Mouse (Mus musculus): ENCODE measurements around the gene Tmem217. TPM values are rescaled to one million over a fixed set of nuclear protein-coding genes. Genes with fewer than 3 reads are reported as not detected.

Tmem217 gene
- under 1 TPM in 1 of 2 experiments, not detected in 1; 0.05 TPM for polyA plus RNA-seq (2012; fragmentation: generic; extraction: Trizol)

DNA sequence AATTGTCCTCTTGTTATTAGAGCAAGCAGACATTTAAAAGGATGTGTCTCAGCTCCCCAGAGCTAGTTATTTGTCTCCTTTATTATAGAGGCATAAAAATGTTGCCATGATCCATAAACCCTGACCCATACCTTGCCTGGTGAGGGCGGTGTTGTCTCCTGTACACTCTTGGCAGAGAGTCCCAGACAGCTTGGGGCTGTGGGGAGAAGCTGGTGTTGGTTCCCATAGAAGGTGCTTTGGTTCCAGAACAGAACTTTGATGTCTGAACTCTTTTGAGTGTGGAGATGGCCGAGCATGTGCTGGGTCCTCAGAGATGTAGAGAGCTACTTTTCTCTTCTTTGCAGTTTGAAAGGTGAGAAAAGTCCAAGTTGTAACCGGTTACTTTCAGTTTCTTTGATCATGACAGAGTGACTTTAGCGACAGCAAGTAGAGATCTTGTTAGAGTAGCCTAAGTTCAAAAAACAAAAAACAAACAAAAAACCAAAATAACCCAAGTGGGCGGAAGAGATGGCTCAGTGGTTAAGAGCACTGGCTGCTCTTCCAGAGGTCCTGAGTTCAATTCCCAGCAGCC, at the start of gene Tmem217:
Tmem217 (minus strand) TSS at position 224 of the 571 bp plus-strand sequence.

DNA sequence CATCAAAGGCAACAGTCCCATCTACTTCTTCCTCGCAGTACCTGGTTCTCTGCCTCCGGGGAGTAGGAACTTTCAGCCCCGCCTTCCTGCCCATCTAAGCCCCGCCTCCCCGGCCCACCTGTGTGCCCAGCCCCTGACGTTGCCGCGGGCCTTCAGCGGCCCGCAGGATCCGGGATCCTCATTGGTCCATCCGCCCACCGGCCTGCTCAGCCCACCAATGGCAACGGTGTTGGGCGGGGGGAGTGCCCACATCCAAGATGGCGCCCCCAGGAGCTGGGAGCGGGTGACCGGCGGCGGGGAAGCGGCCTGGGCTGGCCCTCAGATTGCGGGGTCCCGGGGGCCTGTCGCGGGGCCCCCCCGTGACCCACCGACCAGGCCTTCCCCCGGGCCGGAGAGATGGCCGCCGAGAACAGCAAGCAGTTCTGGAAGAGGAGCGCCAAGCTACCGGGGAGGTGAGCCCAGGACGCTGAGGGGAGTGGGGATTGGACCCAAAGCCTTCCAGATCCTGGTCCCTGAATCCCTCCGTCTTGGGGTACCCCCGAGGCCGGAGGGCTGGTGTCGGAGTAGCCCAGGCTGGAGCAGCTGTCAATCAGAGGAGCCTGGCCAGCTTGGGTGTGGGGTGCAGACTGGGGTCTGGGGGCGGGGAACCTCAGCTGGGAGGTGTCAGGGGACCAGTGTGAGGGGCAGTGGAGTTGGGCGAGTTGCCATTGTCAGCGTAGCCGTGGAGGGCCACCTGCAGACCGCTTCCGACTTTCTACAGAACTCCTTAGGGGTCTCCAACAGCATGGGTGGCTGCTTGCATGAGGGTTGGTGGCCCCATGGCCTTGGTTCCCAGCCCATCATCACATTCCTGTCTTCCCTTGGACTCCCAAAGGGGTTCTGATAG, 2.4 kb downstream of the Tmem217 start, which contains the start of the genes Gm17657 and Tbc1d22b:
Gm17657 (minus strand) TSS at position 96 of the 886 bp plus-strand sequence.
Tbc1d22b (plus strand) TSS at position 243 of the 886 bp plus-strand sequence.

DNA sequence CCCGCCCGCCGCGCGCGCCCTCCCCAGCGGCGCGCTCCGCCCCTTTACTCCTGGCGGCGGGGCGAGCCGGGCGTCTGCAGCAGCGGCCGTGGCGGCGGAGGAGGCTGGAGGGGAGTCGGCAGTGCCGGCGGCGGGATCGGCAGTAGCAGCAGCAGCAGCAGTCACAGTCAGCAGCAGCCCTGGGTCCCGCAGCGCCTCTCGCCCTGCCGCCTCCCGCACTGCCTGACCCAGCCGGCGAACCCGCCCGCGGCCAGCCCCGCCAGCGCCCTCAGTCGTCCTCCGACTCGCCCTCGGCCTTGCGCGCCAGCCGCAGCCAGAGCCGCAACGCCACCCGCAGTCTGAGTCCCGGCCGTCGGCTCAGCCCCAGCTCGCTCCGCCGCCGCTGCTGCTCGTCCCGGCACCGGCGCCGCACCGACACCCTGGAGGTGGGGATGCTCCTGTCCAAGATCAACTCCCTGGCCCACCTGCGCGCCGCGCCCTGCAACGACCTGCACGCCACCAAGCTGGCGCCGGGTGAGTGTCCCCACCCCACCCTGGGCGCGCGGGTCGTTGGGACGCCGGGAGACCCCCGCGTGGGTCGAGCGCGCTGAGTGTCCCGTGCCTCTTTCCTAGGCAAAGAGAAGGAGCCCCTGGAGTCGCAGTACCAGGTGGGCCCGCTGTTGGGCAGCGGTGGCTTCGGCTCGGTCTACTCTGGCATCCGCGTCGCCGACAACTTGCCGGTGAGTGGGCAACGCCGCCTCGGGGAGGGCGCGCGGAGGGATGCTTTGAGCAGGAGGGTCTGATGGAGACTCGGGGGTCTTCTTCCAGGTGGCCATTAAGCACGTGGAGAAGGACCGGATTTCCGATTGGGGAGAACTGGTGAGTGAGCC, 61.2 kb downstream of the Tmem217 start, which contains the start of gene Pim1:
Pim1 (plus strand) TSS at position 41 of the 869 bp plus-strand sequence.

Other genes with a start within 250 kb of the Tmem217 start
- gene Pi16, start 234.7 kb downstream of the Tmem217 start, polyA plus RNA-seq (2012; fragmentation: generic; extraction: Trizol): 10 to 100 TPM in 1 of 2 experiments, under 1 TPM in 1; 0.09 to 16.2 TPM
- 1,000 to 10,000 TPM in 1 of 2 experiments, 100 to 1,000 TPM in 1; 971 to 1,016 TPM for gene Mtch1, start 204.5 kb downstream of the Tmem217 start, polyA plus RNA-seq (2012; fragmentation: generic; extraction: Trizol)
- 1 to 10 TPM in 1 of 2 experiments, under 1 TPM in 1; 0.19 to 2.1 TPM for gene Fgd2, start 191.5 kb downstream of the Tmem217 start, polyA plus RNA-seq (2012; fragmentation: generic; extraction: Trizol)
- gene Pim1, start 61.6 kb downstream of the Tmem217 start, polyA plus RNA-seq (2012; fragmentation: generic; extraction: Trizol): 1 to 10 TPM; 2.5 to 4.2 TPM
- gene Gm17657, start 2.7 kb downstream of the Tmem217 start, polyA plus RNA-seq (2012; fragmentation: generic; extraction: Trizol): not detected
- gene Tbc1d22b, start 2.6 kb downstream of the Tmem217 start, polyA plus RNA-seq (2012; fragmentation: generic; extraction: Trizol): 10 to 100 TPM in 1 of 2 experiments, 1 to 10 TPM in 1; 5.3 to 12.6 TPM
- gene Rnf8, start 62.4 kb upstream of the Tmem217 start, polyA plus RNA-seq (2012; fragmentation: generic; extraction: Trizol): 10 to 100 TPM; 11.1 to 28.3 TPM
- gene Gm28043, start 62.5 kb upstream of the Tmem217 start, polyA plus RNA-seq (2012; fragmentation: generic; extraction: Trizol): 1 to 10 TPM in 1 of 2 experiments, under 1 TPM in 1; 0.09 to 1.2 TPM
- gene Cmtr1, start 108.2 kb upstream of the Tmem217 start, polyA plus RNA-seq (2012; fragmentation: generic; extraction: Trizol): 10 to 100 TPM; 33.5 to 53.6 TPM
- gene Ccdc167, start 164.7 kb upstream of the Tmem217 start, polyA plus RNA-seq (2012; fragmentation: generic; extraction: Trizol): 10 to 100 TPM; 16.8 to 18.9 TPM